Mouse (Mus musculus) ES-E14 (cell line): ENCODE measurements at regions not wholly inside any gene's neighbourhood (a gene's known extent, or its start where the extent isn't known, plus 50 kb on each side); places are given as distances from the start of the nearest gene placed in this dataset.

Experiments
- DNase-seq: peaks from one replicate; pipeline ENCODE4 v3.0.0-alpha.2; 2013; ENCODE audit warnings: low read depth, low spot score
- H3K27ac ChIP-seq: 2 replicates; pipeline ENCODE4 v1.5.1; 2012; ENCODE audit warnings: low read depth, mild to moderate bottlenecking, low read length, moderate library complexity, mixed read lengths; ENCODE audit not compliant: poor library complexity, insufficient read depth, severe bottlenecking
- H3K36me3 ChIP-seq: 2 replicates; pipeline ENCODE4 v1.6.1; 2012; ENCODE audit warnings: mild to moderate bottlenecking, low read length, moderate library complexity, mixed read lengths; ENCODE audit not compliant: control insufficient read depth, poor library complexity, insufficient read depth, severe bottlenecking
- H3K4me1 ChIP-seq, 2 experiments: fragments of 150-350 bp in 1 of 2; sonication (generic) in 1 of 2; 2 replicates each; pipeline ENCODE4 v1.6.1; 2012; ENCODE audit warnings: low read length in 2 of 2, mild to moderate bottlenecking in 1 of 2, mixed read lengths in 1 of 2; ENCODE audit not compliant: control insufficient read depth in 2 of 2, insufficient read depth in 2 of 2, poor library complexity in 1 of 2
- H3K4me3 ChIP-seq, 2 experiments: fragments of 150-350 bp in 1 of 2; sonication (generic) in 1 of 2; 2 replicates each; pipeline ENCODE4 v1.5.1; 2012; ENCODE audit warnings: low read length in 2 of 2, low read depth in 1 of 2, mild to moderate bottlenecking in 1 of 2, mixed read lengths in 1 of 2; ENCODE audit not compliant: insufficient read depth in 1 of 2, poor library complexity in 1 of 2, severe bottlenecking in 1 of 2
- H3K9ac ChIP-seq: 2 replicates; pipeline ENCODE4 v1.6.1; 2012; ENCODE audit warnings: low read depth, mild to moderate bottlenecking, low read length, mixed read lengths; ENCODE audit not compliant: poor library complexity, insufficient read depth, severe bottlenecking
- H3K9me3 ChIP-seq: fragments of 150-350 bp; sonication (generic); 2 replicates; pipeline ENCODE4 v1.6.1; 2012; ENCODE audit warnings: low read depth, mild to moderate bottlenecking, low read length; ENCODE audit not compliant: control insufficient read depth, insufficient read depth
- CHD2 ChIP-seq: IDR thresholded peaks from 2 replicates; pipeline ENCODE4 v1.6.1; 2014; ENCODE audit warnings: mild to moderate bottlenecking, low read depth, low read length, inconsistent platforms
- HCFC1 ChIP-seq: IDR thresholded peaks from 2 replicates; pipeline ENCODE4 v1.6.1; 2012; ENCODE audit warnings: low read length, inconsistent platforms, borderline replicate concordance; ENCODE audit not compliant: insufficient read depth
- MAFK ChIP-seq: IDR thresholded peaks from 2 replicates; pipeline ENCODE4 v1.6.1; 2014; ENCODE audit warnings: mild to moderate bottlenecking, low read depth, low read length, inconsistent platforms; ENCODE audit not compliant: insufficient read depth
- ZC3H11A ChIP-seq: IDR thresholded peaks from 2 replicates; pipeline ENCODE4 v1.6.1; 2012; ENCODE audit warnings: low read depth, mild to moderate bottlenecking, inconsistent platforms, low read length, borderline replicate concordance
- ZNF384 ChIP-seq: IDR thresholded peaks from 2 replicates; pipeline ENCODE4 v1.6.1; 2012; ENCODE audit warnings: low read depth, low read length, inconsistent platforms
- in situ Hi-C, 2 experiments: fragments of 600-800 bp; cut with MboI; formaldehyde crosslinking; loops; one replicate each; pipeline ENCODE4 v1.15.1; 2025; ENCODE audit warnings: low sequenced_read_pairs in 2 of 2, inconsistent platforms in 1 of 2; ENCODE audit not compliant: unreplicated experiment in 2 of 2

DNA sequence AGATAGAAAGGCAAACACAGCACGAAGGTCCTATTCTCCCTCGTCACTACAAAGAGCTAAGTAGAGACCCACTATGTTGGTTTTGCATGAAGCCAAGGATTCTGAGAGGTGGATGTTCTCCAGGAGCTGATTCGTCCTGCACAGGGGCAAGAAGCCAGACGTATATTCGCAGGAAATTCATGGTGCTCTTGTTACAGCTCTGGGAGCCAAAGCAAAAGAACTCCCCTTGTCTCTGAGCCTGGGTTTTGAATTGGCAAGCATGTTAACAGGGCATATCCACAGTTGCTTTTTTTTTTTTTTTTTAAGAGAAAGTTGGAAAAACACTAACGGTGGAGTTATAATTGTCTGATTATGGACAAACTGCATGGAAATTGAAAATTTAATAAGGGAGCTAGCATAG is 191.7 kb upstream of the Prickle1 start:
- in situ Hi-C loops: no loop called here
- DNase-seq: no peak
- TF ChIP-seq ZC3H11A (no peak), HCFC1 (no peak), CHD2 (no peak), ZNF384 (no peak), MAFK (no peak)
- Histone ChIP-seq H3K9me3 (no peaks in the 10 kb centered on the region), H3K27ac (no peak overlapping the region), H3K4me3 (no peak overlapping the region), H3K4me1 (no peaks in the 10 kb centered on the region), H3K9ac (no peak overlapping the region), H3K36me3 (no peaks in the 10 kb centered on the region)

DNA sequence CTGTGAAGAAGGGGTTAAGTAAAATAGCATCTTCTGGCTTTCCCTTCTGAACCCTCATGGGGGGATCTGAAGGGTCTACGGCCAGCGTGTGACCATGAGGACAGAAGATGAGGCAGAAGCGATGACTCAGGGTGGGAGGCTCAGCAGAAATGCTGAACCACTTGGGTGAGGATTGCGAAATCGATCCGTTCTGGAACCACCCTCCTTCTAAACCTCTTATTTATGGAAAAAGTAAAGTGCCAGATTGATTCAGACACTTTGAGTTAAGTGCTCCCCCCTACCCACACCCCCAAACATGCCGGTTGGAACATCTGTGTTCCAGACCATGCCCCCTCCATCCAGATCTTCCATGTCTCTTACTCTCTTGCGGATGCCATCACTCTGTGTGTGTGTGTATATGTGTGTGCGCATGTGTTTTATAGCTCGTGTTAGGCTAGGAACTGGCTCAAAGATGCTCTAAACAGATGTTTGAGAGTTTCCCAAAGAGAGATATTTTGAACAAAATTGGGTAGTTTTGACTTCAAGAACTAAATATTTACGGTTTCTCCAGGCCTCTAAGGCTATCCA is 190.2 kb upstream of the Prickle1 start:
- no peak overlapping the region for H3K9ac ChIP-seq
- H3K27ac ChIP-seq: no peak overlapping the region
- H3K9me3 ChIP-seq: no peaks in the 10 kb centered on the region
- no peaks in the 10 kb centered on the region for H3K4me1 ChIP-seq
- no peaks in the 10 kb centered on the region for H3K36me3 ChIP-seq
- no peak for TF ChIP-seq MAFK
- TF ChIP-seq HCFC1: no peak
- no peak for TF ChIP-seq CHD2
- no peak for TF ChIP-seq ZNF384
- TF ChIP-seq ZC3H11A: no peak
- no peak for DNase-seq
- in situ Hi-C loops: no loop called here
- H3K4me3 ChIP-seq: no peak overlapping the region

DNA sequence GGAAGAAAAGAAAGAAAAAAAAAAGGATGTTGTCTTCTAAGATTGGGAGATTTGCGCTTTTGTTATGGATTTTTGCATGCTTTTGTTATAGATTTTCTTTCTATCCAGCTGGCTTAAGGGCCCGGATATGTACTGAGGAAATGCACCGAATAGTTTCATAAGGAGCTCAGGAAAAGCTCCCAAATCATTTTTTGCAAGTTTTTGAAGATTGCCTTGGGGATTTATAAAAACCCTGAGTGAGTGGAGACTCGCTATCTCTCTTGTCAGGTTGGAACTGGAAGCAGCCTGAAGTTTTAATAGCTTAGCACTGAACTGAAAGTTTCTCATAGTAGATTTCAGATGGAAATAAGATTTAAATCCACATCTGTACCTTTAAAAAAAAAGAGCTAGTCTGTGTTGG is 188.0 kb upstream of the Prickle1 start:
- TF ChIP-seq HCFC1 (no peak), ZNF384 (no peak), ZC3H11A (no peak)
- no peaks in the 10 kb centered on the region for H3K4me1 ChIP-seq
- DNase-seq: no peak
- in situ Hi-C loops: no loop called here
- H3K36me3 ChIP-seq: no peaks in the 10 kb centered on the region
- no peaks in the 10 kb centered on the region for H3K9me3 ChIP-seq
- no peak overlapping the region for H3K4me3 ChIP-seq
- no peak overlapping the region for H3K9ac ChIP-seq
- H3K27ac ChIP-seq: no peak overlapping the region

DNA sequence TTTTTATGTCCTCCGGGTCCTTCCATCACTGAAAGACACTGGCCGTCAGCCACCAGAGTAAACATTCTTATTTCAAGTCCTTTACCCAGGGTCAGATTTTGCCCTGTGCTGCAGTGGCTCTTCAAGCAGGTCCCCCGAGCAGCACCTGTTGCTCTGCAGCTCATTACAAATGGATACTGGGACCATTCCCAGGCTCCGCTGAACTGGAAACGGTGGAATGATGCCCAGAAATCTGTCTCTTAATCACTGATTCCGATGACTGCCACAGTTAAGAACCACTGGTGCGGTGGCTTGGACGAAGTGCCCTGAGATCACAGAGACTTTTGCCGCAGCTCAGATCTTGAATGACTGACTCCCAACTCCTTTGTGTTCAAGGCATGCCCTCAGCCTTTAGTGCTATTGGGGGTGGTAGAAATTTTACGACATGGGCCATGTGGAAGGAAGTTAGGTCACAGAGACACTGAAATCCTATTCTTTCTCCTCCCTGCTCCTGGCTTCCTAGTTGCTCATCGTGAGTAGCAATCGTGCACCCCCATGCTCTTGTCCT is 179.6 kb upstream of the Prickle1 start:
- Histone ChIP-seq H3K4me3 (no peak overlapping the region), H3K9ac (no peak overlapping the region), H3K4me1 (no peaks in the 10 kb centered on the region), H3K36me3 (no peaks in the 10 kb centered on the region), H3K9me3 (no peaks in the 10 kb centered on the region), H3K27ac (no peak overlapping the region)
- in situ Hi-C loops: no loop called here
- TF ChIP-seq ZC3H11A: no peak
- TF ChIP-seq HCFC1: no peak
- TF ChIP-seq CHD2: no peak
- no peak for TF ChIP-seq ZNF384
- TF ChIP-seq MAFK: no peak
- DNase-seq: no peak

DNA sequence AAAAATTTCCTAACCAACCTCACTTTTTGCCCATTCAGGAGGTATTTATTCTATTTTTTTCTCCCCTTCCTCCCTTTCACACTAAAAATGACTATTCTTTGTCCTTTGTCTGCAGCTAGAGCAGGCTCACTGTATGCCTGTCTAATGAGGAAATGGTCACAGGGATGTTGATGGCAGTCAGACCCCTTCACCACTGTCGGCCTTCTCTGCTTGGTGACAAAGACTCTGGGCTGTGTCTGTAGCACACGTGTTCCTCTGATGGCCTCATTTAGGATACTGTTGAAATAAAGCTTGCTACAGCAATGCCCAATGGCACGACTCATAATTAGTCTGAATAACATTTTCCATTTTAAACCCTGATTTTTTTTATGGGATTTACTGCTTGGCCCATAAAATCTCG is 178.6 kb upstream of the Prickle1 start:
- H3K4me1 ChIP-seq: no peaks in the 10 kb centered on the region
- no peaks in the 10 kb centered on the region for H3K36me3 ChIP-seq
- no peak for TF ChIP-seq HCFC1
- TF ChIP-seq CHD2: no peak
- no peak for TF ChIP-seq ZC3H11A
- TF ChIP-seq MAFK: no peak
- no peak for TF ChIP-seq ZNF384
- no peak overlapping the region for H3K4me3 ChIP-seq
- H3K27ac ChIP-seq: no peak overlapping the region
- H3K9me3 ChIP-seq: no peaks in the 10 kb centered on the region
- no peak overlapping the region for H3K9ac ChIP-seq
- in situ Hi-C loops: no loop called here
- no peak for DNase-seq
